Mouse (Mus musculus): ENCODE measurements at regions not wholly inside any gene's neighbourhood (a gene's known extent, or its start where the extent isn't known, plus 50 kb on each side); places are given as distances from the start of the nearest gene placed in this dataset.

GRCm38 (mm10) chr15:51679186-51679902 is 2205.4 kb upstream of the Gm7489 start:
- Histone ChIP-seq H3K4me2 (replicated peaks; ENCODE audit: low read depth, low read length) (no peak overlapping the region), H3K9ac (replicated peaks; ENCODE audit: low read length) (no peak overlapping the region), H3K36me3 (ENCODE audit: insufficient read depth, low read length) (no peaks in the 10 kb centered on the region), H3K27ac (ENCODE audit: low read length) (no peak overlapping the region), H3K4me3 (ENCODE audit: low read length) (no peak overlapping the region), H3K4me1 (ENCODE audit: insufficient read depth, low read length) (no peaks in the 10 kb centered on the region), H3K9me3 (ENCODE audit: low read length) (no peaks in the 10 kb centered on the region), H3K27me3 (ENCODE audit: insufficient read depth, low read length) (no peaks in the 10 kb centered on the region)
- WGBS = 70% methylated on average over 12 of the region's 12 CpGs
- ATAC-seq (ENCODE audit: low FRiP score, low TSS enrichment) = no peak

- no peak for ATAC-seq (ENCODE audit: low FRiP score, low TSS enrichment)
- H3K27ac ChIP-seq (ENCODE audit: low read length) = no peak overlapping the region
- no peak overlapping the region for H3K4me3 ChIP-seq (ENCODE audit: low read length)
- H3K9ac ChIP-seq (replicated peaks; ENCODE audit: low read length) = no peak overlapping the region
- H3K4me1 ChIP-seq (ENCODE audit: insufficient read depth, low read length) = no peaks in the 10 kb centered on the region
- no peaks in the 10 kb centered on the region for H3K27me3 ChIP-seq (ENCODE audit: insufficient read depth, low read length)
- H3K36me3 ChIP-seq (ENCODE audit: insufficient read depth, low read length) = no peaks in the 10 kb centered on the region
- no peak overlapping the region for H3K4me2 ChIP-seq (replicated peaks; ENCODE audit: low read depth, low read length)
- no peaks in the 10 kb centered on the region for H3K9me3 ChIP-seq (ENCODE audit: low read length)
Measured at GRCm38 (mm10) chr15:51680494-51680893, 2204.2 kb upstream of the Gm7489 start.

- WGBS = 94% methylated on average over 6 of the region's 6 CpGs
- H3K9ac ChIP-seq (replicated peaks; ENCODE audit: low read length) = no peak overlapping the region
- no peak overlapping the region for H3K4me2 ChIP-seq (replicated peaks; ENCODE audit: low read depth, low read length)
- no peaks in the 10 kb centered on the region for H3K4me1 ChIP-seq (ENCODE audit: insufficient read depth, low read length)
- H3K4me3 ChIP-seq (ENCODE audit: low read length) = no peak overlapping the region
- H3K27ac ChIP-seq (ENCODE audit: low read length) = no peak overlapping the region
- H3K9me3 ChIP-seq (ENCODE audit: low read length) = no peaks in the 10 kb centered on the region
- no peak for ATAC-seq (ENCODE audit: low FRiP score, low TSS enrichment)
- H3K36me3 ChIP-seq (ENCODE audit: insufficient read depth, low read length) = no peaks in the 10 kb centered on the region
- H3K27me3 ChIP-seq (ENCODE audit: insufficient read depth, low read length) = no peaks in the 10 kb centered on the region
Measured at GRCm38 (mm10) chr15:51681191-51681590, 2203.5 kb upstream of the Gm7489 start.

GRCm38 (mm10) chr15:51682331-51682730 is 2202.4 kb upstream of the Gm7489 start:
- Histone ChIP-seq H3K9ac (replicated peaks; ENCODE audit: low read length) (no peak overlapping the region), H3K27me3 (ENCODE audit: insufficient read depth, low read length) (no peaks in the 10 kb centered on the region), H3K4me1 (ENCODE audit: insufficient read depth, low read length) (no peaks in the 10 kb centered on the region), H3K27ac (ENCODE audit: low read length) (no peak overlapping the region), H3K9me3 (ENCODE audit: low read length) (no peaks in the 10 kb centered on the region), H3K4me3 (ENCODE audit: low read length) (no peak overlapping the region), H3K36me3 (ENCODE audit: insufficient read depth, low read length) (no peaks in the 10 kb centered on the region), H3K4me2 (replicated peaks; ENCODE audit: low read depth, low read length) (no peak overlapping the region)
- WGBS = 70% methylated on average over 5 of the region's 5 CpGs
- no peak for ATAC-seq (ENCODE audit: low FRiP score, low TSS enrichment)

GRCm38 (mm10) chr15:51687007-51687540 is 2197.6 kb upstream of the Gm7489 start:
- Histone ChIP-seq H3K4me2 (replicated peaks; ENCODE audit: low read depth, low read length) (no peak overlapping the region), H3K27me3 (ENCODE audit: insufficient read depth, low read length) (no peaks in the 10 kb centered on the region), H3K9me3 (ENCODE audit: low read length) (no peaks in the 10 kb centered on the region), H3K4me3 (ENCODE audit: low read length) (no peak overlapping the region), H3K27ac (ENCODE audit: low read length) (no peak overlapping the region), H3K4me1 (ENCODE audit: insufficient read depth, low read length) (no peaks in the 10 kb centered on the region), H3K36me3 (ENCODE audit: insufficient read depth, low read length) (no peaks in the 10 kb centered on the region), H3K9ac (replicated peaks; ENCODE audit: low read length) (no peak overlapping the region)
- no peak for ATAC-seq (ENCODE audit: low FRiP score, low TSS enrichment)
- 70% methylated on average over 13 of the region's 13 CpGs for WGBS

GRCm38 (mm10) chr15:51689498-51689897 is 2195.2 kb upstream of the Gm7489 start:
- H3K36me3 ChIP-seq (ENCODE audit: insufficient read depth, low read length) = no peaks in the 10 kb centered on the region
- H3K9ac ChIP-seq (replicated peaks; ENCODE audit: low read length) = no peak overlapping the region
- H3K27me3 ChIP-seq (ENCODE audit: insufficient read depth, low read length) = no peaks in the 10 kb centered on the region
- H3K9me3 ChIP-seq (ENCODE audit: low read length) = no peaks in the 10 kb centered on the region
- H3K4me2 ChIP-seq (replicated peaks; ENCODE audit: low read depth, low read length) = no peak overlapping the region
- 84% methylated on average over 1 of the region's 1 CpGs for WGBS
- H3K27ac ChIP-seq (ENCODE audit: low read length) = no peak overlapping the region
- no peaks in the 10 kb centered on the region for H3K4me1 ChIP-seq (ENCODE audit: insufficient read depth, low read length)
- no peak for ATAC-seq (ENCODE audit: low FRiP score, low TSS enrichment)
- no peak overlapping the region for H3K4me3 ChIP-seq (ENCODE audit: low read length)

GRCm38 (mm10) chr15:51692671-51693070 is 2192.0 kb upstream of the Gm7489 start:
- Histone ChIP-seq H3K27me3 (ENCODE audit: insufficient read depth, low read length) (no peaks in the 10 kb centered on the region), H3K4me2 (replicated peaks; ENCODE audit: low read depth, low read length) (no peak overlapping the region), H3K36me3 (ENCODE audit: insufficient read depth, low read length) (no peaks in the 10 kb centered on the region), H3K9ac (replicated peaks; ENCODE audit: low read length) (no peak overlapping the region), H3K4me1 (ENCODE audit: insufficient read depth, low read length) (no peaks in the 10 kb centered on the region), H3K9me3 (ENCODE audit: low read length) (no peaks in the 10 kb centered on the region), H3K4me3 (ENCODE audit: low read length) (no peak overlapping the region), H3K27ac (ENCODE audit: low read length) (no peak overlapping the region)
- no peak for ATAC-seq (ENCODE audit: low FRiP score, low TSS enrichment)
- WGBS = 74% methylated on average over 4 of the region's 4 CpGs

- H3K36me3 ChIP-seq (ENCODE audit: insufficient read depth, low read length) = no peaks in the 10 kb centered on the region
- no peak overlapping the region for H3K27ac ChIP-seq (ENCODE audit: low read length)
- no peaks in the 10 kb centered on the region for H3K4me1 ChIP-seq (ENCODE audit: insufficient read depth, low read length)
- WGBS = 72% methylated on average over 11 of the region's 11 CpGs
- H3K9ac ChIP-seq (replicated peaks; ENCODE audit: low read length) = no peak overlapping the region
- no peak for ATAC-seq (ENCODE audit: low FRiP score, low TSS enrichment)
- H3K4me2 ChIP-seq (replicated peaks; ENCODE audit: low read depth, low read length) = no peak overlapping the region
- no peaks in the 10 kb centered on the region for H3K9me3 ChIP-seq (ENCODE audit: low read length)
- H3K4me3 ChIP-seq (ENCODE audit: low read length) = no peak overlapping the region
- H3K27me3 ChIP-seq (ENCODE audit: insufficient read depth, low read length) = no peaks in the 10 kb centered on the region
Measured at GRCm38 (mm10) chr15:51696344-51697016, 2188.2 kb upstream of the Gm7489 start.

GRCm38 (mm10) chr15:51704198-51704597 is 2180.5 kb upstream of the Gm7489 start:
- 92% methylated on average over 1 of the region's 1 CpGs for WGBS
- Histone ChIP-seq H3K9me3 (ENCODE audit: low read length) (no peaks in the 10 kb centered on the region), H3K36me3 (ENCODE audit: insufficient read depth, low read length) (no peaks in the 10 kb centered on the region), H3K4me3 (ENCODE audit: low read length) (no peak overlapping the region), H3K4me2 (replicated peaks; ENCODE audit: low read depth, low read length) (no peak overlapping the region), H3K4me1 (ENCODE audit: insufficient read depth, low read length) (no peaks in the 10 kb centered on the region), H3K9ac (replicated peaks; ENCODE audit: low read length) (no peak overlapping the region), H3K27me3 (ENCODE audit: insufficient read depth, low read length) (no peaks in the 10 kb centered on the region), H3K27ac (ENCODE audit: low read length) (no peak overlapping the region)
- no peak for ATAC-seq (ENCODE audit: low FRiP score, low TSS enrichment)

Measured in kidney, embryonic 16.5 days (tissue).